Mouse (Mus musculus) stomach, postnatal 0 days (tissue): ENCODE results near the gene 1700003E16Rik. TPM values are rescaled to one million over a fixed set of nuclear protein-coding genes. Genes with fewer than 3 reads are reported as not detected.
A peak's percentile ranks its signal among the peaks of the same experiment; 100 is the strongest.

ENCODE experiments used
- ATAC-seq: fragments of 200-750 bp; cut with Nextera tagmentation; 2 replicates; pipeline ENCODE4 v1.8.0; 2017; ENCODE audit not compliant: low FRiP score, low TSS enrichment
- DNase-seq: peaks from one replicate; pipeline ENCODE4 v3.0.0-alpha.2; 2016; ENCODE audit warnings: low spot score
- H3K27ac ChIP-seq: fragments of 300-500 bp; sonication (generic); replicated peaks from 2 replicates; pipeline ENCODE4 v1.5.1; 2014; ENCODE audit warnings: mild to moderate bottlenecking, control low read depth
- H3K27me3 ChIP-seq: fragments of 300-500 bp; sonication (generic); 2 replicates; pipeline ENCODE4 v1.6.1; 2014; ENCODE audit warnings: low read length; ENCODE audit not compliant: control insufficient read depth, insufficient read depth
- H3K36me3 ChIP-seq: fragments of 300-500 bp; sonication (generic); 2 replicates; pipeline ENCODE4 v1.6.1; 2014; ENCODE audit warnings: low read length, mixed read lengths; ENCODE audit not compliant: control insufficient read depth, insufficient read depth
- H3K4me1 ChIP-seq: fragments of 300-500 bp; sonication (generic); replicated peaks from 2 replicates; pipeline ENCODE4 v1.6.1; 2014; ENCODE audit warnings: antibody characterized with exemption; ENCODE audit not compliant: control insufficient read depth, insufficient read depth
- H3K4me2 ChIP-seq: fragments of 300-500 bp; sonication (generic); replicated peaks from 2 replicates; pipeline ENCODE4 v1.6.1; 2014; ENCODE audit warnings: low read depth, mild to moderate bottlenecking, control low read depth, moderate library complexity
- H3K4me3 ChIP-seq: fragments of 300-500 bp; sonication (generic); 2 replicates; pipeline ENCODE4 v1.5.1; 2014; ENCODE audit warnings: low read depth, low read length, control low read depth
- H3K9ac ChIP-seq: fragments of 300-500 bp; sonication (generic); 2 replicates; pipeline ENCODE4 v1.6.1; 2014; ENCODE audit warnings: mild to moderate bottlenecking, low read length, control low read depth, mixed read lengths
- H3K9me3 ChIP-seq: fragments of 300-500 bp; sonication (generic); 2 replicates; pipeline ENCODE4 v1.6.1; 2016; ENCODE audit warnings: low read length; ENCODE audit not compliant: control insufficient read depth
- CTCF ChIP-seq: IDR thresholded peaks from 2 replicates; pipeline ENCODE4 v1.5.1; 2016; ENCODE audit warnings: antibody characterized with exemption, low read depth, mild to moderate bottlenecking, moderate library complexity
- EP300 ChIP-seq: optimal IDR thresholded peaks from 2 replicates; pipeline ENCODE3; 2016; ENCODE audit warnings: antibody characterized with exemption
- WGBS: fragments of 180-500 bp; shearing (Covaris S2); extraction: QIAGEN DNeasy Blood & Tissue Kit; methylation state at CpG from one replicate; pipeline ENCODE4 v1.1.7; 2014; 5-methylcytosine and 5-hydroxymethylcytosine counted together
- polyA plus RNA-seq: library from polyadenylated mRNA; unstranded; fragments of >200 nt; fragmentation: Nextera tagmentation; extraction: Ambion mirVana; gene quantifications from 2 replicates; pipeline ENCODE4 v1.2.1, GENCODE M21; 2015

Gene 1700003E16Rik
- polyA plus RNA-seq, 1 experiment from 2014 or later = 1.1 TPM

DNA sequence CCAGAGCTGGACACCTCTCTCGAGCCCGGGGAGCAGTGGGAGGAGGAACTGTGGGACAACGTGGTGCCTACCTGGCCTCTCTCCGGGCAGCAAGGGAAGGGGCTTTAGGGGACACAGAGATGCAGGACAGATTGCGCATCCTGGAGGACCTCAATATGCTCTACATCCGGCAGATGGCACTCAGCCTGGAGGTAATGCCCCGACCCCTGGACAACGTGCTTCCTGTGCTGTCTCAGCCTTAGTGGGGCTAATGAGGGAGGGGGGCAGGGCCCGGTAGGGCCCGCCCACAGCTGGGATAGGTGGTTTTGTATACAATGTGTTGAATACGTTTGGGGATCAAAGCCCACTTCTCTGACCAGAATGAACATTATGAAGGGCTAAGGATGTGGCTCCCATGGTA, 18.1 kb upstream of the 1700003E16Rik start:
- Histone ChIP-seq H3K27me3 (no peaks in the 10 kb centered on the region), H3K9ac (peak overlapping the region; percentile 89), H3K4me2 (peak overlapping the region; percentile 89), H3K4me3 (peak overlapping the region; percentile 57), H3K36me3 (no peaks in the 10 kb centered on the region), H3K27ac (peak overlapping the region; percentile 99), H3K9me3 (no peaks in the 10 kb centered on the region), H3K4me1 (peaks cover 6% of the 10 kb centered on the region)
- ATAC-seq (peak; percentile 10; the same call in 1 of the 2 replicates), DNase-seq (no peak)
- TF ChIP-seq EP300 (no peak), CTCF (peak; percentile 41)
- 7% methylated on average over 11 of the region's 11 CpGs for WGBS

DNA sequence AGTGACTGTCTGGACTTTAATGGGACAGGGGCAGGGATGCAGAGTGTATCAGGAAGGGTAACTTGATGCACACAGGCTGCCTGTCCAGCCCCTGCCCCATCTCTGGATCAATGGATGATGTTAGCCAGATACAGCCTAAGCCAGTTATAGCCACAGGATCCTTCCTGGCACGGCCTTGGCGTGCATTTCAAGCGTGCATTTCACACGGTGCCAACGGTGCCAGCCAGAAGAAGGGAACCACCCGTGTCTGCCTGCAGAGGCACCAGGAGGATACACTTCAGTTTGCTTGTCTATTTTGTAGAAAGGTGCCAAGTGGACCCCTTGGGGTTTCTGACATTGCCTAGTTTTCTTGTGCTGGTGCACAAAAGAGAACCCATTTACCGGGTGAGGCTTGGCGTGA, 16.2 kb upstream of the 1700003E16Rik start:
- ATAC-seq (no peak), DNase-seq (no peak)
- TF ChIP-seq EP300 = no peak
- no peak for TF ChIP-seq CTCF
- Histone ChIP-seq H3K4me2 (no peak overlapping the region), H3K4me1 (peaks cover 6% of the 10 kb centered on the region), H3K36me3 (no peaks in the 10 kb centered on the region), H3K9me3 (no peaks in the 10 kb centered on the region), H3K27me3 (no peaks in the 10 kb centered on the region), H3K4me3 (no peak overlapping the region), H3K27ac (no peak overlapping the region), H3K9ac (no peak overlapping the region)
- 89% methylated on average over 8 of the region's 8 CpGs for WGBS

DNA sequence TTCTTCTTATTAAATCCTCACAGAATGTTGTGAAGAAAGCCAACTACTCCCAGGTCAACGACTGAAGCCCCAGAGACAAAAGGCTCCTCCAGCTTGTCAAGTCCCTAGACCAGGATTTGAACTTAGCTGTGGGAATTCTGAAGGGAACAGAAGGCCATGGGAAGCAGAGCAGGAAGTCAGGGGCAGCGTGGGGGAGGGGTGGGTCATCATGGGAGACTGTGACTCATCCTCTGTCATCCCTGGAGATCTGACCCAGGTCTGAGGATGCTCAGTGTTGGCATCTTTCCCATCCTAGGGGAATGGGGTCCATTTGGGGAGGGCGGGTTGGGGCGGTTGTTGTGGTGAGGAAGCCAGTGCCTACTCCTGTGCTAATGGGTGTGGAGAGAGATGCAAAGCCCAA, 14.6 kb upstream of the 1700003E16Rik start:
- TF ChIP-seq EP300 = no peak
- no peak for TF ChIP-seq CTCF
- Histone ChIP-seq H3K4me3 (no peak overlapping the region; the same call in 1 of the 2 replicates), H3K4me1 (peaks cover 6% of the 10 kb centered on the region), H3K9ac (no peak overlapping the region), H3K9me3 (no peaks in the 10 kb centered on the region), H3K27me3 (no peaks in the 10 kb centered on the region), H3K36me3 (peaks cover 3% of the 10 kb centered on the region; the same call in 1 of the 2 replicates), H3K27ac (peak overlapping the region; percentile 79), H3K4me2 (peak overlapping the region; percentile 58)
- DNase-seq (no peak), ATAC-seq (no peak)
- WGBS = 36% methylated on average over 4 of the region's 4 CpGs

DNA sequence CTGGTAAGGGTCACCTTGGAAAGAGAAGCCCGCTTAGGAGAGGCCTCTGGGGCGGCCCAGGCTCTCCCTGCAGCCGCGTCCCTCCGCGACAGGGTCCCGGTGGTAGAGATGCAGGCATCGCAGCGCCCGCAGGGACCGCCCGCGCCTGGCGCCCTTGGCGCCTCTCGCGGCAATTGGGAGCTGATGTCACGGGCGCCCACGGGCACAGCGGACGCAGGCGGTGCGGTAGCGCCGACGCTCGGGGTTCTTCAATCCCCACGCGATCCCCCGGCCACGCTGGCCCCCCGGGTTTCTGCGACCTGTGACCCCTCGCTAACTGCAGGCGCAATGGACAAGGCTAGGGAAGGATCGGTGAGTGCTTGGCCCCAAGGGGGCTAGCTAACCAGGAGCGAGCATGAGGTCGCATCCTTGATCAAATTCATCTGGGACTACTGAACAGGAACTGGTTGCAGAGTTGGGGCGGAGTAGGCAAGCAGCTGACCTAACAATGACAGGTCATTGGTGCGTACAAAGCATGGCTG, 13.9 kb upstream of the 1700003E16Rik start:
- Histone ChIP-seq H3K4me2 (peak overlapping the region; percentile 58), H3K4me1 (peaks cover 6% of the 10 kb centered on the region), H3K27me3 (no peaks in the 10 kb centered on the region), H3K4me3 (peak overlapping the region; percentile 28), H3K9ac (peak overlapping the region; percentile 54), H3K27ac (peak overlapping the region; percentile 79), H3K36me3 (peaks cover 3% of the 10 kb centered on the region; the same call in 1 of the 2 replicates), H3K9me3 (no peaks in the 10 kb centered on the region)
- 13% methylated on average over 34 of the region's 41 CpGs for WGBS
- DNase-seq = peak; percentile 40
- TF ChIP-seq CTCF (no peak), EP300 (no peak)
- no peak; the same call in 1 of the 2 replicates for ATAC-seq

DNA sequence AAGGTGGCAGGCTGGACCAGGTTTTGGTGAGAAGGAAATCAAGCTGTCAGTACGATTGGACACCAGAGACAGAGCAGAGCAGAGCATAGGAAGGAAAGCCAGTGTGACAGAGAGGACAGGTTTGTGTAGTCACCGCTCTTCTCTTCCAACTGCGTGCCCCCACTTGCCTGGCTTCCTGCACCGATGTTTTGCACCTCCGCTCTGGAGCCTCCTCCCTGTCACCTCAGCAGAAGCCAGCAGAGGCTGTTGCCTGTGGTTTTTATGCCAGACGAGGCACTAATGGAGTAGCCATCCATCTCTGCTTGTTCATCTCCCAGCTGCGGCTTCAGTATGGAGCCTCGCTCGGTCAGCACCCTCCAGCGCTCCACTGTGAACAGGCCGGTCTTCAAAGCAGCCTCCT, 13.3 kb upstream of the 1700003E16Rik start:
- no peaks in the 10 kb centered on the region for H3K27me3 ChIP-seq
- TF ChIP-seq CTCF (no peak), EP300 (no peak)
- peak overlapping the region; percentile 79 for H3K27ac ChIP-seq
- H3K36me3 ChIP-seq = peaks cover 3% of the 10 kb centered on the region; the same call in 1 of the 2 replicates
- no peak overlapping the region for H3K4me3 ChIP-seq
- H3K9me3 ChIP-seq = no peaks in the 10 kb centered on the region
- ATAC-seq (no peak), DNase-seq (no peak)
- H3K4me1 ChIP-seq = peaks cover 6% of the 10 kb centered on the region
- 61% methylated on average over 11 of the region's 11 CpGs for WGBS
- no peak overlapping the region for H3K4me2 ChIP-seq
- H3K9ac ChIP-seq = no peak overlapping the region; the same call in 1 of the 2 replicates

DNA sequence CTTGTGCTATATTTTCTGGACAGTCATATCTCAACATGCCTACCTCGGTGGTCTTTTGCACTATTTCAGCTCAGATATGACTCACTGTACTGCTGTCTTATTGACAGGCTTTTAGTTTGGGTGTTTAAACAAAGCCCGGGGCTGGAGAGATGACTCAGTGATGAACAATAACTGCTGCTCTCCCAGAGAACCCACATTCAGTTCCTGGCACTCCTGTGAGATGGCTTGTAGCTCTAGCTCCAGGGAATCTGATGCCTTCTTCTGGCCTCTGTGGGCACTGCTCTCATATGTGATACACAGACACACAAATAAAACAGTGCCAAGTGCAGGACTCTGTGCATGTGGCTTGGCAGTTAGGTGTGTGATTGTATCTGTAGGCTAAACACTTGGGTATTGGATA, 11.0 kb upstream of the 1700003E16Rik start:
- no peak overlapping the region for H3K27ac ChIP-seq
- no peak overlapping the region for H3K4me3 ChIP-seq
- no peak for ATAC-seq
- H3K4me2 ChIP-seq = no peak overlapping the region
- peaks cover 4% of the 10 kb centered on the region; the same call in 1 of the 2 replicates for H3K4me1 ChIP-seq
- no peak overlapping the region for H3K9ac ChIP-seq
- 31% methylated on average over 2 of the region's 2 CpGs for WGBS
- DNase-seq = no peak
- H3K36me3 ChIP-seq = peaks cover 10% of the 10 kb centered on the region; the same call in 1 of the 2 replicates
- no peaks in the 10 kb centered on the region for H3K9me3 ChIP-seq
- no peaks in the 10 kb centered on the region for H3K27me3 ChIP-seq
- TF ChIP-seq CTCF (peak; percentile 30; the same call in 1 of the 2 replicates), EP300 (no peak)
